Mouse (Mus musculus): ENCODE data around the gene Podnl1. TPM values are rescaled to one million over a fixed set of nuclear protein-coding genes. Genes with fewer than 3 reads are reported as not detected.

The Podnl1 gene
- polyA plus RNA-seq (2014; fragmentation: Illumina TruSeq; extraction: RNeasy Lipid Tissue Mini Kit (QIAGEN cat#74804)): 0.14 TPM

GRCm38 (mm10) chr8:84125656-84126055 lies at the start of gene Podnl1:
Podnl1 (plus strand) TSS chr8:84125989.

GRCm38 (mm10) chr8:84104697-84105609 lies 20.8 kb upstream of the Podnl1 start, which contains the start of gene Dcaf15:
Dcaf15 (minus strand) TSS chr8:84104768.

GRCm38 (mm10) chr8:84147769-84148530 lies 22.2 kb downstream of the Podnl1 start, which contains the start of the genes Cc2d1a and 4930432K21Rik:
Cc2d1a (minus strand) TSS chr8:84147936.
4930432K21Rik (plus strand) TSS chr8:84148025.

Other genes starting within 250 kb of the Podnl1 start
- 6.3 TPM for gene Adgrl1, start 225.9 kb upstream of the Podnl1 start, polyA plus RNA-seq (2014; fragmentation: Illumina TruSeq; extraction: RNeasy Lipid Tissue Mini Kit (QIAGEN cat#74804))
- not detected for gene Gm10644, start 170.8 kb upstream of the Podnl1 start, polyA plus RNA-seq (2014; fragmentation: Illumina TruSeq; extraction: RNeasy Lipid Tissue Mini Kit (QIAGEN cat#74804))
- gene Asf1b, start 170.5 kb upstream of the Podnl1 start, polyA plus RNA-seq (2014; fragmentation: Illumina TruSeq; extraction: RNeasy Lipid Tissue Mini Kit (QIAGEN cat#74804)): 7.4 TPM
- 19.8 TPM for gene Prkaca, start 153.0 kb upstream of the Podnl1 start, polyA plus RNA-seq (2014; fragmentation: Illumina TruSeq; extraction: RNeasy Lipid Tissue Mini Kit (QIAGEN cat#74804))
- 2.7 TPM for gene Samd1, start 128.3 kb upstream of the Podnl1 start, polyA plus RNA-seq (2014; fragmentation: Illumina TruSeq; extraction: RNeasy Lipid Tissue Mini Kit (QIAGEN cat#74804))
- not detected for gene 1700067K01Rik, start 124.5 kb upstream of the Podnl1 start, polyA plus RNA-seq (2014; fragmentation: Illumina TruSeq; extraction: RNeasy Lipid Tissue Mini Kit (QIAGEN cat#74804))
- gene 2210011C24Rik, start 113.8 kb upstream of the Podnl1 start, polyA plus RNA-seq (2014; fragmentation: Illumina TruSeq; extraction: RNeasy Lipid Tissue Mini Kit (QIAGEN cat#74804)): not detected
- 2.5 TPM for gene Palm3, start 104.5 kb upstream of the Podnl1 start, polyA plus RNA-seq (2014; fragmentation: Illumina TruSeq; extraction: RNeasy Lipid Tissue Mini Kit (QIAGEN cat#74804))
- 0.14 TPM for gene Il27ra, start 83.4 kb upstream of the Podnl1 start, polyA plus RNA-seq (2014; fragmentation: Illumina TruSeq; extraction: RNeasy Lipid Tissue Mini Kit (QIAGEN cat#74804))
- not detected for gene Rln3, start 81.0 kb upstream of the Podnl1 start, polyA plus RNA-seq (2014; fragmentation: Illumina TruSeq; extraction: RNeasy Lipid Tissue Mini Kit (QIAGEN cat#74804))
- gene Gm10643, start 60.9 kb upstream of the Podnl1 start, polyA plus RNA-seq (2014; fragmentation: Illumina TruSeq; extraction: RNeasy Lipid Tissue Mini Kit (QIAGEN cat#74804)): 3.0 TPM
- 0.68 TPM for gene Rfx1, start 59.2 kb upstream of the Podnl1 start, polyA plus RNA-seq (2014; fragmentation: Illumina TruSeq; extraction: RNeasy Lipid Tissue Mini Kit (QIAGEN cat#74804))
- gene Dcaf15, start 21.2 kb upstream of the Podnl1 start, polyA plus RNA-seq (2014; fragmentation: Illumina TruSeq; extraction: RNeasy Lipid Tissue Mini Kit (QIAGEN cat#74804)): 2.8 TPM
- gene Cc2d1a, start 21.9 kb downstream of the Podnl1 start, polyA plus RNA-seq (2014; fragmentation: Illumina TruSeq; extraction: RNeasy Lipid Tissue Mini Kit (QIAGEN cat#74804)): 0.14 TPM
- gene 4930432K21Rik, start 22.0 kb downstream of the Podnl1 start, polyA plus RNA-seq (2014; fragmentation: Illumina TruSeq; extraction: RNeasy Lipid Tissue Mini Kit (QIAGEN cat#74804)): not detected
- not detected for gene Nanos3, start 59.2 kb downstream of the Podnl1 start, polyA plus RNA-seq (2014; fragmentation: Illumina TruSeq; extraction: RNeasy Lipid Tissue Mini Kit (QIAGEN cat#74804))
- not detected for gene Zswim4, start 111.1 kb downstream of the Podnl1 start, polyA plus RNA-seq (2014; fragmentation: Illumina TruSeq; extraction: RNeasy Lipid Tissue Mini Kit (QIAGEN cat#74804))
- gene D8Ertd738e, start 123.7 kb downstream of the Podnl1 start, polyA plus RNA-seq (2014; fragmentation: Illumina TruSeq; extraction: RNeasy Lipid Tissue Mini Kit (QIAGEN cat#74804)): not detected
- gene Mri1, start 131.3 kb downstream of the Podnl1 start, polyA plus RNA-seq (2014; fragmentation: Illumina TruSeq; extraction: RNeasy Lipid Tissue Mini Kit (QIAGEN cat#74804)): 3.2 TPM
- 2.2 TPM for gene Ccdc130, start 144.4 kb downstream of the Podnl1 start, polyA plus RNA-seq (2014; fragmentation: Illumina TruSeq; extraction: RNeasy Lipid Tissue Mini Kit (QIAGEN cat#74804))

Data from ovary, adult 10 weeks (tissue).